Mouse (Mus musculus) erythroblast, embryonic 14.5 days (primary cell): ENCODE data around the gene Nuak2. TPM values are rescaled to one million over a fixed set of nuclear protein-coding genes. Genes with fewer than 3 reads are reported as not detected.

ENCODE experiments used
- H3K27me3 ChIP-seq: 2 replicates; pipeline ENCODE4 v1.6.1; 2012; ENCODE audit warnings: inconsistent platforms; ENCODE audit not compliant: control insufficient read depth
- H3K36me3 ChIP-seq: 2 replicates; pipeline ENCODE4 v1.6.1; 2012; ENCODE audit warnings: mild to moderate bottlenecking, inconsistent platforms; ENCODE audit not compliant: control insufficient read depth
- H3K4me1 ChIP-seq: 2 replicates; pipeline ENCODE4 v1.6.1; 2012; ENCODE audit warnings: inconsistent platforms; ENCODE audit not compliant: control insufficient read depth
- H3K4me3 ChIP-seq: replicated peaks from 2 replicates; pipeline ENCODE3; 2012; ENCODE audit warnings: moderate library complexity, mild to moderate bottlenecking, inconsistent platforms
- H3K9me3 ChIP-seq: 2 replicates; pipeline ENCODE4 v1.6.1; 2012; ENCODE audit warnings: low read length, inconsistent platforms, mixed read lengths; ENCODE audit not compliant: control insufficient read depth
- GATA1 ChIP-seq: IDR thresholded peaks from 2 replicates; pipeline ENCODE4 v1.6.1; 2012; ENCODE audit warnings: low read length, inconsistent platforms, mixed read lengths
- TAL1 ChIP-seq: IDR thresholded peaks from 3 replicates; pipeline ENCODE4 v1.6.1; 2012; ENCODE audit warnings: low read length, inconsistent platforms, mixed read lengths
- polyA plus RNA-seq: library from polyadenylated mRNA; stranded (reverse); fragments of >175 nt; gene quantifications from 2 replicates; pipeline ENCODE4 v1.2.3, GENCODE M21; 2012

Gene Nuak2
- polyA plus RNA-seq, 1 experiment: not detected

DNA sequence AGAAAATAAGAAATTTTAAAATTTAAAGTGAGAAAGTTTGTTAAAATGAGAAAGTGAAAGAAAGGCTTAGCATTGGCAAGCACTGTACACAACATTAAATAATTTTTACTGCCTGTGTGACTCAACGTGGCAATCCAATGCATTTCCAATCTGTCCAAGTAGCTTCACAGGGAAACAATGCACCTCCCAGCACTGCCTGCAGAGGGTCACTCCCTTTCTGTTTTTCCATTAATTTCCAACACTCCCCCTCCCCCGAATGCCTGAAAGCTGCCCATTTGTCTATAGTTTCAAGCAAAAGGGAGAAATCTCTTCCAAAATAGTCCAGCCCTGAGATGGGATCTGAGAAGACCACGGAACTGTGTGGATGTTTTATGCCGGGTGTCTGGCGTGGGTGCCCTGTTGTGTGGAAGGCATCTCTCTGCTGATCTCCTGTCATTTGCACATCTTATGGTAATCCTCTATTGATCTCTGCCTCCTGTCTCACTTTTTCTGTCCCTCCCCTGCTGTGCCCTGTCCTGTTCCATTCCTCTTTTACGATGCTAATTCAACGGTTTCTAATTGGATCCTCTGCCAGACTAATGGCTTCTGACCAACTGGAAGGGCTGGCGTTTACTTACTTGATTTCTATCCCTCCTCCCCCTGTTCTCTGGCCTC lies 34.3 kb upstream of the Nuak2 start:
- H3K27me3 ChIP-seq: peaks cover 6% of the 10 kb centered on the region; the same call in 1 of the 2 replicates
- no peaks in the 10 kb centered on the region for H3K4me1 ChIP-seq
- no peaks in the 10 kb centered on the region for H3K9me3 ChIP-seq
- no peak overlapping the region for H3K4me3 ChIP-seq
- no peak for TF ChIP-seq GATA1
- no peak for TF ChIP-seq TAL1
- no peaks in the 10 kb centered on the region for H3K36me3 ChIP-seq

- H3K27me3 ChIP-seq: peaks cover 6% of the 10 kb centered on the region; the same call in 1 of the 2 replicates
- H3K9me3 ChIP-seq: no peaks in the 10 kb centered on the region
- no peaks in the 10 kb centered on the region for H3K36me3 ChIP-seq
- H3K4me3 ChIP-seq: no peak overlapping the region
- no peaks in the 10 kb centered on the region for H3K4me1 ChIP-seq
- no peak for TF ChIP-seq TAL1
- TF ChIP-seq GATA1: no peak
Observed at GRCm38 (mm10) chr1:132282177-132282536, 33.8 kb upstream of the Nuak2 start.

DNA sequence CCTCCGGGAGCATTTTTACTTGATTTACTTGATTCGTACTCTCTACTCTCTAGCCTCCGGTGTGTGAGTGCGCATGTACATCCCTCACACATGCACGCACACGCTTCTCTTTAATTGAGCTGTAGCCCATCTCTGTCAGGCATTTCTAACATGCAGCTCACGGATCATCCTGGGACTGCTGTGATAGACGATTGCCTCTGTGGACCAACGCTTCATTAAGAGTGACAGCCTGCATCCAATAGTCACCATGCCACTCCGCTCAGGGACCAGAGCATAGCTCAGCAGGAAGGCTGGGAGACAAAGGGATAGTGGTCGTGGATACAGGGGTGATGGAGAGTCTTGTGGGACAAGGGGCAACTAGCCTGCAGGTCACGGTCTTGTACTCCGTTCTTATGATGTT lies 32.9 kb upstream of the Nuak2 start:
- Histone ChIP-seq H3K4me3 (no peak overlapping the region), H3K27me3 (peaks cover 6% of the 10 kb centered on the region; the same call in 1 of the 2 replicates), H3K36me3 (no peaks in the 10 kb centered on the region), H3K4me1 (no peaks in the 10 kb centered on the region), H3K9me3 (no peaks in the 10 kb centered on the region)
- TF ChIP-seq GATA1: no peak
- TF ChIP-seq TAL1: no peak

DNA sequence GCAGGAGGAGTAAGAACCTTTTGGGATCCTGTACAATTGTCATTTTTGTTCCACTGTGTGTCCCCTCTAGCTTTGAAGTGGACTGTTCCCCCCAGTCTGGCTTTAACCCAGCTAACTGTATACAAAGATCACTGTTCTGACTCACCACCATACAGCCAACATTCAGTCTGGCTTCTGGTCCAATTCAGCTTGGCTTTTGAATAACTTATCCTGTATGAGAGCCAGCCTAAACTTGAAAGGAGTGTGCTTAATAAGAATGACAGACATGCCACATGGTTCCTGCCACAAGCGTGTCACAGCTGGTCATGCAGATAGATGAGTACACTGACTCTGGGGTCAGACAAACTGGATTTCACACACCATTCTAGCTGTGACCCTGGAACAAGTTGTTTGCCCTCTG lies 29.2 kb upstream of the Nuak2 start:
- no peak for TF ChIP-seq GATA1
- no peak for TF ChIP-seq TAL1
- no peak overlapping the region for H3K4me3 ChIP-seq

GRCm38 (mm10) chr1:132287445-132287844 lies 28.5 kb upstream of the Nuak2 start:
- Histone ChIP-seq H3K4me1 (no peaks in the 10 kb centered on the region), H3K27me3 (no peaks in the 10 kb centered on the region), H3K4me3 (no peak overlapping the region), H3K9me3 (no peaks in the 10 kb centered on the region), H3K36me3 (no peaks in the 10 kb centered on the region)
- no peak for TF ChIP-seq TAL1
- TF ChIP-seq GATA1: no peak

More for the DNA sequence above, 29.2 kb upstream of the Nuak2 start:
- Histone ChIP-seq H3K4me1 (no peaks in the 10 kb centered on the region), H3K27me3 (peaks cover 3% of the 10 kb centered on the region; the same call in 1 of the 2 replicates), H3K36me3 (no peaks in the 10 kb centered on the region), H3K9me3 (no peaks in the 10 kb centered on the region)

GRCm38 (mm10) chr1:132287991-132288451 lies 27.9 kb upstream of the Nuak2 start:
- H3K4me1 ChIP-seq: no peaks in the 10 kb centered on the region
- no peaks in the 10 kb centered on the region for H3K36me3 ChIP-seq
- no peaks in the 10 kb centered on the region for H3K9me3 ChIP-seq
- TF ChIP-seq GATA1 (no peak), TAL1 (no peak)
- H3K4me3 ChIP-seq: no peak overlapping the region
- no peaks in the 10 kb centered on the region for H3K27me3 ChIP-seq

DNA sequence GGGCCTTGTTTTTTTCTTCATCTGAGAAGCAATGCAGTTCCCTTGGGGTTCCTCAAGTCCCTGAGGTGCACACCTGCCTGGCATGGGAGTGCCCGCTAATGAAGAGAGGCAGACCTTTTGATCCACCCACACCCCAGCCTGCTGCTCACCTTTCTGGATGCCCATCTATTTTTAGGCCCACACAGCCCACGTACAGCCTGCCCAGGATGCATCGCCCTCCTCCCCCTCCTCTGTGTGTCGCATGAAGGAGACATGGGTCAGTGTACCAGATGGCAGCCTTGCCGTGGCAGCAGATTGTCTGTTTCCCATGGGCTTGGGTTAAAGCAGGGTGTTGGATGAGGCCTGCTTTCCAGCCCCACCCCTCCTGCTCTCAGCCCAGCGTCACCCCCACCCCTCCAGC lies 26.0 kb upstream of the Nuak2 start:
- TF ChIP-seq TAL1 (no peak), GATA1 (no peak)
- Histone ChIP-seq H3K36me3 (no peaks in the 10 kb centered on the region), H3K27me3 (no peaks in the 10 kb centered on the region), H3K4me1 (no peaks in the 10 kb centered on the region), H3K9me3 (no peaks in the 10 kb centered on the region), H3K4me3 (no peak overlapping the region)

- Histone ChIP-seq H3K4me1 (no peaks in the 10 kb centered on the region), H3K27me3 (peaks cover 8% of the 10 kb centered on the region), H3K36me3 (no peaks in the 10 kb centered on the region), H3K9me3 (no peaks in the 10 kb centered on the region), H3K4me3 (no peak overlapping the region)
- TF ChIP-seq TAL1 (no peak), GATA1 (no peak)
Observed at GRCm38 (mm10) chr1:132290921-132291675, 24.8 kb upstream of the Nuak2 start.

- Histone ChIP-seq H3K36me3 (no peaks in the 10 kb centered on the region), H3K9me3 (no peaks in the 10 kb centered on the region), H3K27me3 (peaks cover 13% of the 10 kb centered on the region), H3K4me3 (no peak overlapping the region), H3K4me1 (no peaks in the 10 kb centered on the region)
- TF ChIP-seq GATA1: no peak
- TF ChIP-seq TAL1: no peak
Observed at GRCm38 (mm10) chr1:132291706-132292105, 24.2 kb upstream of the Nuak2 start.
